Mouse (Mus musculus) midbrain, embryonic 15.5 days (tissue): ENCODE data around the gene Abca2. TPM values are rescaled to one million over a fixed set of nuclear protein-coding genes. Genes with fewer than 3 reads are reported as not detected.
A peak's percentile ranks its signal among the peaks of the same experiment; 100 is the strongest.

Experiments used
- ATAC-seq: fragments of 200-750 bp; cut with Nextera tagmentation; replicated peaks from 2 replicates; pipeline ENCODE4 v1.8.0; 2017; ENCODE audit warnings: moderate TSS enrichment
- H3K27ac ChIP-seq: fragments of 300-500 bp; sonication (generic); 2 replicates; pipeline ENCODE4 v1.5.1; 2015; ENCODE audit warnings: mild to moderate bottlenecking, inconsistent platforms
- H3K27me3 ChIP-seq: fragments of 300-500 bp; sonication (generic); replicated peaks from 2 replicates; pipeline ENCODE4 v1.6.1; 2015; ENCODE audit warnings: inconsistent platforms
- H3K36me3 ChIP-seq: fragments of 300-500 bp; sonication (generic); replicated peaks from 2 replicates; pipeline ENCODE4 v1.6.1; 2015; ENCODE audit warnings: inconsistent platforms
- H3K4me1 ChIP-seq: fragments of 300-500 bp; sonication (generic); 2 replicates; pipeline ENCODE4 v1.6.1; 2015; ENCODE audit warnings: inconsistent platforms
- H3K4me2 ChIP-seq: fragments of 300-500 bp; sonication (generic); 2 replicates; pipeline ENCODE4 v1.6.1; 2015; ENCODE audit warnings: inconsistent platforms, mild to moderate bottlenecking, moderate library complexity
- H3K4me3 ChIP-seq: fragments of 300-500 bp; sonication (generic); 2 replicates; pipeline ENCODE4 v1.5.1; 2015; ENCODE audit warnings: mild to moderate bottlenecking, inconsistent platforms
- H3K9ac ChIP-seq: fragments of 300-500 bp; sonication (generic); 2 replicates; pipeline ENCODE4 v1.6.1; 2015; ENCODE audit warnings: mild to moderate bottlenecking, inconsistent platforms
- H3K9me3 ChIP-seq: fragments of 300-500 bp; sonication (generic); 2 replicates; pipeline ENCODE4 v1.6.1; 2016; ENCODE audit warnings: inconsistent platforms
- WGBS: fragments of 180-500 bp; shearing (Covaris S2); methylation state at CpG from one replicate; pipeline ENCODE4 v1.1.7; 2015; ENCODE audit warnings: mixed read lengths; 5-methylcytosine and 5-hydroxymethylcytosine counted together
- polyA plus RNA-seq: library from polyadenylated mRNA; unstranded; fragments of >200 nt; fragmentation: Nextera tagmentation; extraction: Ambion mirVana; gene quantifications from 2 replicates; pipeline ENCODE4 v1.2.1, GENCODE M21; 2015

Gene Abca2
- polyA plus RNA-seq, 1 experiment from 2014 or later = 17.6 TPM

GRCm38 (mm10) chr2:25468962-25469915, 40.7 kb downstream of the Abca2 start:
- Histone ChIP-seq H3K27me3 (no peaks in the 10 kb centered on the region), H3K4me1 (0 out of 2 replicates have a peak, but pooled peaks cover 3% of the 10 kb centered on the region), H3K9me3 (no peaks in the 10 kb centered on the region), H3K4me2 (no peak overlapping the region), H3K9ac (no peak overlapping the region), H3K36me3 (no peaks in the 10 kb centered on the region), H3K27ac (0 out of 2 replicates have a peak overlapping the region, but pooled peaks have one; percentile 18), H3K4me3 (no peak overlapping the region)
- WGBS = 71% methylated on average over 10 of the region's 10 CpGs
- ATAC-seq = peak; percentile 28; the same call in 1 of the 2 replicates

GRCm38 (mm10) chr2:25469969-25470368, 41.5 kb downstream of the Abca2 start, which contains the start of gene Ptgds:
Ptgds (minus strand) TSS chr2:25470046.
- Histone ChIP-seq H3K4me2 (no peak within 1 kb of the TSS), H3K9ac (no peak within 1 kb of the TSS), H3K4me3 (no peak within 1 kb of the TSS), H3K27ac (0 out of 2 replicates have a peak within 1 kb of the TSS, but pooled peaks have one; percentile 18), H3K36me3 (no peaks in the 10 kb centered on the region), H3K4me1 (0 out of 2 replicates have a peak, but pooled peaks cover 3% of the 10 kb centered on the region), H3K27me3 (no peaks in the 10 kb centered on the region), H3K9me3 (no peaks in the 10 kb centered on the region)
- 73% methylated on average over 6 of the region's 6 CpGs for WGBS
- no peak for ATAC-seq

GRCm38 (mm10) chr2:25472550-25472949, 44.0 kb downstream of the Abca2 start:
- H3K27ac ChIP-seq = no peak overlapping the region
- H3K4me2 ChIP-seq = no peak overlapping the region
- H3K9me3 ChIP-seq = no peaks in the 10 kb centered on the region
- no peaks in the 10 kb centered on the region for H3K27me3 ChIP-seq
- no peaks in the 10 kb centered on the region for H3K4me1 ChIP-seq
- ATAC-seq = no peak
- 75% methylated on average over 2 of the region's 2 CpGs for WGBS
- H3K36me3 ChIP-seq = no peaks in the 10 kb centered on the region
- H3K4me3 ChIP-seq = no peak overlapping the region
- H3K9ac ChIP-seq = no peak overlapping the region

GRCm38 (mm10) chr2:25477541-25477940, 49.0 kb downstream of the Abca2 start:
- H3K4me1 ChIP-seq = no peaks in the 10 kb centered on the region
- no peak overlapping the region for H3K27ac ChIP-seq
- WGBS = 86% methylated on average over 8 of the region's 8 CpGs
- no peak for ATAC-seq
- H3K36me3 ChIP-seq = no peaks in the 10 kb centered on the region
- no peaks in the 10 kb centered on the region for H3K9me3 ChIP-seq
- H3K9ac ChIP-seq = no peak overlapping the region
- no peaks in the 10 kb centered on the region for H3K27me3 ChIP-seq
- H3K4me2 ChIP-seq = no peak overlapping the region
- no peak overlapping the region for H3K4me3 ChIP-seq

GRCm38 (mm10) chr2:25477967-25478675, 49.6 kb downstream of the Abca2 start:
- Histone ChIP-seq H3K36me3 (no peaks in the 10 kb centered on the region), H3K27ac (no peak overlapping the region), H3K4me1 (no peaks in the 10 kb centered on the region), H3K4me2 (no peak overlapping the region), H3K27me3 (no peaks in the 10 kb centered on the region), H3K4me3 (no peak overlapping the region), H3K9ac (no peak overlapping the region), H3K9me3 (no peaks in the 10 kb centered on the region)
- no peak for ATAC-seq
- WGBS = 84% methylated on average over 3 of the region's 3 CpGs

- 69% methylated on average over 10 of the region's 10 CpGs for WGBS
- Histone ChIP-seq H3K4me2 (no peak overlapping the region), H3K9me3 (no peaks in the 10 kb centered on the region), H3K9ac (no peak overlapping the region), H3K4me3 (no peak overlapping the region), H3K27ac (no peak overlapping the region), H3K4me1 (no peaks in the 10 kb centered on the region), H3K36me3 (no peaks in the 10 kb centered on the region), H3K27me3 (no peaks in the 10 kb centered on the region)
- ATAC-seq = no peak
Measured at GRCm38 (mm10) chr2:25479551-25480311, 51.2 kb downstream of the Abca2 start.

GRCm38 (mm10) chr2:25480541-25480940, 52.0 kb downstream of the Abca2 start:
- WGBS = 93% methylated on average over 1 of the region's 1 CpGs
- ATAC-seq = no peak
- no peaks in the 10 kb centered on the region for H3K27me3 ChIP-seq
- H3K4me3 ChIP-seq = no peak overlapping the region
- H3K36me3 ChIP-seq = no peaks in the 10 kb centered on the region
- H3K4me1 ChIP-seq = no peaks in the 10 kb centered on the region
- H3K4me2 ChIP-seq = no peak overlapping the region
- H3K9me3 ChIP-seq = no peaks in the 10 kb centered on the region
- H3K9ac ChIP-seq = no peak overlapping the region
- no peak overlapping the region for H3K27ac ChIP-seq

GRCm38 (mm10) chr2:25482969-25483368, 54.5 kb downstream of the Abca2 start:
- H3K4me3 ChIP-seq = no peak overlapping the region
- no peaks in the 10 kb centered on the region for H3K27me3 ChIP-seq
- H3K36me3 ChIP-seq = no peaks in the 10 kb centered on the region
- H3K27ac ChIP-seq = no peak overlapping the region
- no peak overlapping the region for H3K9ac ChIP-seq
- H3K9me3 ChIP-seq = no peaks in the 10 kb centered on the region
- no peak overlapping the region for H3K4me2 ChIP-seq
- no peaks in the 10 kb centered on the region for H3K4me1 ChIP-seq
- WGBS = 33% methylated on average over 7 of the region's 7 CpGs
- no peak for ATAC-seq

GRCm38 (mm10) chr2:25484901-25485647, 56.6 kb downstream of the Abca2 start:
- no peak overlapping the region for H3K4me3 ChIP-seq
- H3K9me3 ChIP-seq = no peaks in the 10 kb centered on the region
- H3K9ac ChIP-seq = no peak overlapping the region
- ATAC-seq = no peak
- 68% methylated on average over 11 of the region's 11 CpGs for WGBS
- H3K27me3 ChIP-seq = no peaks in the 10 kb centered on the region
- H3K4me1 ChIP-seq = no peaks in the 10 kb centered on the region
- no peaks in the 10 kb centered on the region for H3K36me3 ChIP-seq
- no peak overlapping the region for H3K27ac ChIP-seq
- no peak overlapping the region for H3K4me2 ChIP-seq

- no peak overlapping the region for H3K4me3 ChIP-seq
- H3K9ac ChIP-seq = no peak overlapping the region
- H3K27me3 ChIP-seq = no peaks in the 10 kb centered on the region
- no peak for ATAC-seq
- H3K36me3 ChIP-seq = no peaks in the 10 kb centered on the region
- no peaks in the 10 kb centered on the region for H3K9me3 ChIP-seq
- no peak overlapping the region for H3K4me2 ChIP-seq
- WGBS = 76% methylated on average over 6 of the region's 6 CpGs
- H3K4me1 ChIP-seq = no peaks in the 10 kb centered on the region
- H3K27ac ChIP-seq = no peak overlapping the region
Measured at GRCm38 (mm10) chr2:25487965-25488670, 59.6 kb downstream of the Abca2 start.

- ATAC-seq = no peak
- Histone ChIP-seq H3K27me3 (no peaks in the 10 kb centered on the region), H3K4me3 (no peak overlapping the region), H3K9me3 (no peaks in the 10 kb centered on the region), H3K9ac (no peak overlapping the region), H3K27ac (no peak overlapping the region), H3K36me3 (no peaks in the 10 kb centered on the region), H3K4me2 (no peak overlapping the region), H3K4me1 (no peaks in the 10 kb centered on the region)
- WGBS = 80% methylated on average over 7 of the region's 7 CpGs
Measured at GRCm38 (mm10) chr2:25488671-25489068, 60.2 kb downstream of the Abca2 start.
